28 mouse cellular contexts compared by ENCODE assay signal in the genomic region with DNA sequence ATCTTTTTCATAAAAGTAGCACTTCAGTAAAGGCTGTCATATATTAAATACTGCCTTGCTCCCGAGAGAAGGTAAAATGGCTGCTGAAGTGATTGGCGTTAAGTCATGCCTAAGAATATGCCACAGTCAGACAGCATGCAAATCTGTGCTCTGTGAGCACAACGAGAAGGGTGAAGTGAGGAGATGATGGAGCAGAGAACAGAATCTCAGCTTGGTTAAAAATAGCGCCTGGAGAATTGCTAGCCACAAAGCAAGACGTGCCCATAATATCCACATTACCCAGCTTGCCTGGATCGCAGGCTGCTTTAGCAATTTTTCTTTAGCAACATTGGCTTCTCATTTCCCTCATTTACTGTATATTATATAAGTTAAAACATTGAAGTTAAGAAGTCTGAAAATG.
DNase-seq lines count a peak whose midpoint lies in the region; ATAC-seq and TF ChIP-seq lines count a peak whose summit lies in the region.
"Had no signal": no experiment of that assay in that cellular context is flagged by ENCODE, and none has a peak within 500 bp of the region (broad histone marks: within the 10 kb centered on the region; RNA-seq: fewer than 3 reads in every experiment).

No protein-coding gene starts in this region.

- H3K27ac ChIP-seq in forebrain, postnatal 0 days (ENCODE audit: low read depth, low read length) = 0 out of 2 replicates have a peak overlapping the region, but pooled peaks have one; percentile 40
- no peak overlapping the region for H3K27ac ChIP-seq in forebrain, embryonic 15.5 days (replicated peaks)
- H3K27ac ChIP-seq in cerebellum, adult 2 months (ENCODE audit: insufficient read depth, low read length) = no peak overlapping the region
- H3K27ac ChIP-seq: embryonic facial prominence, embryonic 15.5 days; hindbrain, embryonic 10.5 days; hindbrain, postnatal 0 days; limb, embryonic 13.5 days; liver, embryonic 13.5 days had no signal

- no peaks in the 10 kb centered on the region for H3K9me3 ChIP-seq in forebrain, postnatal 0 days (ENCODE audit: low read length)
- H3K9me3 ChIP-seq in forebrain, embryonic 15.5 days = no peaks in the 10 kb centered on the region
- H3K9me3 ChIP-seq: embryonic facial prominence, embryonic 15.5 days; hindbrain, embryonic 10.5 days; limb, embryonic 13.5 days; liver, embryonic 13.5 days had no signal

- peak; percentile 64 for DNase-seq in forebrain, postnatal 0 days
- DNase-seq in left cerebral cortex, adult 9 months (ENCODE audit: low spot score in 2 of 2) = peak; percentile 53 to 56
- no peak for DNase-seq in left cerebral cortex, adult 11 months (ENCODE audit: low spot score)
- peak; percentile 56 to 86 for DNase-seq in right cerebral cortex, postnatal 10 days (ENCODE audit: low spot score in 2 of 2)
- no peak for DNase-seq in thymus, postnatal 0 days (ENCODE audit: low spot score)
- no peak for DNase-seq in cerebellum, adult 2 months
- DNase-seq: adrenal gland, postnatal 10 days; cerebellum, adult 11-12 months; cerebellum, postnatal 36 days; kidney, adult 11 months; kidney, postnatal 10 days; layer of hippocampus, postnatal 36 days; liver, embryonic 13.5 days; lung, embryonic 14.5 days; lung, postnatal 36 days; thymus, postnatal 36 days had no signal

- 0 out of 2 replicates have a peak, but pooled peaks cover 3% of the 10 kb centered on the region for H3K36me3 ChIP-seq in forebrain, postnatal 0 days (ENCODE audit: insufficient read depth)
- no peaks in the 10 kb centered on the region for H3K36me3 ChIP-seq in forebrain, embryonic 15.5 days
- H3K36me3 ChIP-seq: embryonic facial prominence, embryonic 15.5 days; G1E; hindbrain, embryonic 10.5 days; limb, embryonic 13.5 days; liver, embryonic 13.5 days had no signal

- no peaks in the 10 kb centered on the region for H3K27me3 ChIP-seq in forebrain, postnatal 0 days (ENCODE audit: insufficient read depth, low read length)
- H3K27me3 ChIP-seq in forebrain, embryonic 15.5 days = no peaks in the 10 kb centered on the region
- no peaks in the 10 kb centered on the region for H3K27me3 ChIP-seq in cerebellum, adult 2 months (ENCODE audit: control insufficient read depth, insufficient read depth, low read length)
- H3K27me3 ChIP-seq: embryonic facial prominence, embryonic 15.5 days; limb, embryonic 13.5 days; liver, embryonic 13.5 days had no signal

- no peak overlapping the region for H3K4me2 ChIP-seq in forebrain, postnatal 0 days (ENCODE audit: low read depth)
- H3K4me2 ChIP-seq in forebrain, embryonic 15.5 days (replicated peaks) = no peak overlapping the region
- H3K4me2 ChIP-seq: embryonic facial prominence, embryonic 15.5 days; heart, embryonic 11.5 days; limb, embryonic 13.5 days; liver, embryonic 13.5 days; lung, embryonic 14.5 days had no signal

- no peaks in the 10 kb centered on the region for H3K4me1 ChIP-seq in forebrain, postnatal 0 days (ENCODE audit: insufficient read depth)
- H3K4me1 ChIP-seq in forebrain, embryonic 15.5 days = no peaks in the 10 kb centered on the region
- no peaks in the 10 kb centered on the region for H3K4me1 ChIP-seq in cerebellum, adult 2 months (ENCODE audit: control insufficient read depth, insufficient read depth, low read length)
- H3K4me1 ChIP-seq: embryonic facial prominence, embryonic 15.5 days; hindbrain, embryonic 10.5 days; limb, embryonic 13.5 days; liver, embryonic 13.5 days had no signal

- no peak for TF ChIP-seq CTCF in forebrain, postnatal 0 days (IDR thresholded peaks at IDR 0.05; ENCODE audit: low read depth)
- TF ChIP-seq CTCF in cerebellum, adult 2 months (IDR thresholded peaks at IDR 0.05; ENCODE audit: borderline replicate concordance, insufficient read depth, low read depth, low read length) = no peak

- H3K4me3 ChIP-seq in forebrain, postnatal 0 days (ENCODE audit: low read depth, low read length) = no peak overlapping the region
- no peak overlapping the region for H3K4me3 ChIP-seq in forebrain, embryonic 15.5 days
- H3K4me3 ChIP-seq in cerebellum, adult 2 months (replicated peaks; ENCODE audit: insufficient read depth, low read depth, low read length) = no peak overlapping the region
- H3K4me3 ChIP-seq: embryonic facial prominence, embryonic 15.5 days; hindbrain, embryonic 10.5 days; layer of hippocampus, adult 2 months; limb, embryonic 13.5 days; liver, embryonic 13.5 days had no signal

- H3K9ac ChIP-seq in forebrain, postnatal 0 days = no peak overlapping the region
- no peak overlapping the region for H3K9ac ChIP-seq in forebrain, embryonic 15.5 days (replicated peaks)
- H3K9ac ChIP-seq: embryonic facial prominence, embryonic 15.5 days; limb, embryonic 13.5 days; liver, embryonic 13.5 days; lung, embryonic 14.5 days had no signal

- TF ChIP-seq POLR2A in cerebellum, adult 2 months (IDR thresholded peaks at IDR 0.05; ENCODE audit: borderline replicate concordance, insufficient read depth, low read length) = no peak

- peak; percentile 86 for ATAC-seq in forebrain, postnatal 0 days
- no peak for ATAC-seq in forebrain, embryonic 15.5 days (replicated peaks)
- ATAC-seq in inflammation-experienced regulatory T-cells, adult 6 months = no peak
- ATAC-seq: activated CD4-positive, CD25-positive, alpha-beta regulatory T cell, adult 4 months; CD4-positive, CD25-positive, alpha-beta regulatory T cell, adult 4 months; hindbrain, postnatal 0 days; midbrain, embryonic 16.5 days had no signal

- WGBS in forebrain, postnatal 0 days = 51% methylated on average over 6 of the region's 6 CpGs
- WGBS in forebrain, embryonic 15.5 days = 77% methylated on average over 6 of the region's 6 CpGs
- WGBS in cerebellum, adult 2 months = 69% methylated on average over 6 of the region's 6 CpGs

Comparison
In these comparisons a context has a peak if more than half of its experiments do, and no peak if none do; other contexts are left out.
1. DNase-seq: peak in forebrain, postnatal 0 days (single experiment), left cerebral cortex, adult 9 months (2 of 2) and right cerebral cortex, postnatal 10 days (2 of 2); none in left cerebral cortex, adult 11 months (single experiment), thymus, postnatal 0 days (single experiment) and cerebellum, adult 2 months (0 of 2).